Mouse (Mus musculus): ENCODE data around the gene Zbtb17. TPM values are rescaled to one million over a fixed set of nuclear protein-coding genes. Genes with fewer than 3 reads are reported as not detected.

Gene Zbtb17
- total RNA-seq, 2 experiments from 2014 or later: 45.3 to 46.4 TPM

DNA sequence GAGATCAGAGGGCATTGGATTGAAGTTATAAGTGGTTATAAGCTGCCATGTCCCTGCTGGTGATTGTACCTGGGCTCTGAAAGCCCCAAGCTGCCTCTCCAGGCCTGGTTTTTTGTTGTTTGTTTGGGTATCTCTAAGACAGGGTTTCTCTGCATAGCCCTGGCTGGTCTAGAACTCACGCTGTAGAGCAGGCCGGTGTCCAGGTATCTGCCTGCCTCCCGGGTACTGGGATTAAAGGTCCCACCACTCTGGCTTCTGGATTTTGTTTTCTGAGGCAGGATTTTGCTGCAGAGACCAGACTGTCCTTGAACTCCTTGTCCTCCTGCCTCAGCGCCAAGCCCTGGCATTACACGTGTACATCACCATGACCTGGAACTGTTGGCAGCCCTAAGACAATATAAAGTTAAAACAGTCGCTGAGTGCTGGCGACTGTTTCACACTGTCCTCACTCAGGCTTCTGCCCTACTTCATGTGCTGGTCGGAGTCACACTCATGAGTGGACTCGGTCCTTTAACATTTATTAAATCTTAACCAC lies 7.5 kb downstream of the Zbtb17 start:
- no peak for TF ChIP-seq CTCF (IDR thresholded peaks at IDR 0.05)
- Histone ChIP-seq H3K4me3 (no peak overlapping the region), H3K27ac (no peak overlapping the region)
- intact Hi-C loops (cut with DNase I): no loop called here
- DNase-seq (ENCODE audit: extremely low spot score in 1 of 2, low spot score in 2 of 2): no peak

DNA sequence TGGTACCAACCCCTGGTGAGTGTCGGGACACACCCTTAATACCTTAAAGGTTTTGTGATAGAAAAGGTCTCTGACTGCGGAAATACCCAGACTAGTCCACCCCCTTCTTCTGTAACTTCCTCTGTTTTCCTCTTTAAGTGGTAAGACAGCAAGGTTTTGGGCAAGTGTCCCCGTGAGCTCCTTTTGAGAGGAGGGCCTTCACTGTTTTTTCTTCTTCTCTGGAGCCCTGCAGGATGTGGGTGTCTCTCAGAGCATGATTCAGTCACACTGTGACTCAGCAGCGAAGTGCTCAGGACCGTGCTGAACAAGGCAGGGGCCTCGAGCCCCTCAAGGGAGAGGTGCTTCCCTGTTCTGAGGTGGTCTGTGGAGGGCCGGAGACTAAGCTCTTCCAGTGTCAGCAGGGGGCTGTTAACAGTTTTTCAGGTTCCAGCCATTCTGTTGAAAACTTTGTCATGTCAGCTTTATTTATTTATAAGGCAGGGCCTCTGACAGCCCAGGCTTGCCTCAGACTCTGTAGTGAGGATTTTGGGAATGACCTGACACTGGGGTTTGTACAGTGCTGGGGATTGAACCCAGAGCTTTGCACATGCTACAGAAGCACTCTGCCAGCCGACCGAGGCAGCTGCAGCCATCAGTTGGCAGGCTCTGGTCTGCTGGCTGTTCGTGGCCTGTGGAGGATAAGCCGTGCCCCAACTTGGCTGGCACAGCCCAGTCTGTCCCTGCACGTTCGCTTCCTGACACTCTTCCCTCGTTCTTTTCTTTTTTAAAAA lies 10.3 kb downstream of the Zbtb17 start:
- peak; percentile 29 to 51 for DNase-seq (ENCODE audit: extremely low spot score in 1 of 2, low spot score in 2 of 2)
- intact Hi-C loops (cut with DNase I): no loop called here
- TF ChIP-seq CTCF (IDR thresholded peaks at IDR 0.05): no peak
- Histone ChIP-seq H3K4me3 (no peak overlapping the region), H3K27ac (peak overlapping the region; percentile 82)

DNA sequence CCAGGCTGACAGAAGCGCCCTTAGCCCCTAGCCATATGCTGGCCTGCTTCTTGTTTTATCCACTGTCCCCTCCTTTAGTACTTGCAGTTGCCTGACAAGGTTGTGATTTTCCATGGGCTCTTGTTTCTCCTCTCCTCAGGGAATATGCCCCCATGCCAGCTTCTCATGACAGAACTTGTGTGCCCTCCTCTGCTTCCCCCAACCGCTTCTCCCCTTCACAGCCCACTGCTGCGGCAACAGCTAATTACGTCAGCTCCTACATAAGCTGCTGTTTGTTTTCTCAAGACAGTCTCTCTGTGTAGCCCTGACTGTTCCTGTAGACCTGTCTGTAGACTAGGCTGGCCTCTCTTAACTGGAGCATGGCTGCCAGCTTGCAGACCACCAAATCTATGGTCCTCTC lies 11.1 kb downstream of the Zbtb17 start:
- intact Hi-C loops (cut with DNase I): no loop called here
- TF ChIP-seq CTCF (IDR thresholded peaks at IDR 0.05): no peak
- H3K27ac ChIP-seq: peak overlapping the region; percentile 59
- DNase-seq (ENCODE audit: extremely low spot score in 1 of 2, low spot score in 2 of 2): peak in 1 of 2 experiments; percentile 20
- no peak overlapping the region for H3K4me3 ChIP-seq

DNA sequence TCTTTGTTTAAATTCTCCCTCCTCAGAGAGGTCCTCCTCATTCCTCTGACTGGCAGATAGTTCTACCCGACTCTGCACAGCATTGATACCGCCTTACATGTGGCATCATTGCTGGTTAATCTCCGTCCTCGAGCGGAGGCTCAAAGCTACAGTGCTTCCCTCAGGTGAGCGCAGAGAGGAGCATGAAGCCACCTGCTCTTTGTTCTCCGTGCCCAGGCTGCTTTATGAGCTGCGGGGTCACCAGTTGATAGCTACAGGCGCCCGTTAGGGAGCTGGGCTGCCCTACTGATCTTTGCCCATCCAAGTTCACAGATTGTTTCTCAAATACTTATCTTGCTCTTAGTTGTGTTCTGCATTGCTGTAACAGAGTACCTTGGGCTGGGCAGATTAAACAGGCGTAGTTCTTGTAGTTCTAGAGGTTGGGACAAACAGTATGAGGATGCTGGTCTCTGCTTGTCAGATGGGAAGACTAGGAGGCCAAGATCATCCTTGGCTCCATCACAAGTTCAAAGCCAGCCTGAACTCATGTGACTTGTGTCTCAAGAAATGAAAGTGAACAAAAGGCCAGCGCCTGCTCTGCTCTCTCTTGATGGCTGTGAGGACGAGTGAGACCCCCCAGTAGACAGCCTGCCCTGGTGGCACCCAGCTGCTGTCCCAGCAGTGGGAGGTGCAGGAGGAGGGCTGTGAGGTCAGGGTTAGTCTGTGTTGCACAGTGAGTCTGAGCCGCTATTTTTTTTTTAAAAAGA lies 11.9 kb downstream of the Zbtb17 start:
- Histone ChIP-seq H3K4me3 (no peak overlapping the region), H3K27ac (no peak overlapping the region; the same call in 1 of the 2 replicates)
- TF ChIP-seq CTCF (IDR thresholded peaks at IDR 0.05): no peak
- intact Hi-C loops (cut with DNase I): no loop called here
- no peak for DNase-seq (ENCODE audit: extremely low spot score in 1 of 2, low spot score in 2 of 2)

DNA sequence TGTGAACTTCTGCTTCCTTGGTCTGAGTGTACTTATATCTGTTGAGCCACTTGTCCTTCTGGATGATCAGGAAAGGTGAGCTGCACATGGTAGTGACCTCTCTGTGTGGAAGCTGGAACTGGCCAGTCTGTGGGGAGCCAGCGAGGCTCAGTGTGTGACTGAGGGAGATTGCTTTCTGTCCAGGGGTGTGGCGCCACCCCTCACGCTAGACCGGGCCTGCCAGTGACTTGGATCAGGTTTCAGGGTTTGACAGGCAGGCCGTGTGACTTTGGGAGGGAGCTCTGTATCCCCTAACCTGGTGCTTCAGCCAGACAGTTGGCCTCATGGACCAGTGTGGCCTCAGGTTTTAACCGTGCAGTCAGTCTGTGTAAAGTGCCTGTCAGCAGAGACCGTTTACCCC lies 13.8 kb downstream of the Zbtb17 start:
- Histone ChIP-seq H3K4me3 (no peak overlapping the region), H3K27ac (no peak overlapping the region)
- TF ChIP-seq CTCF (IDR thresholded peaks at IDR 0.05): no peak
- no peak for DNase-seq (ENCODE audit: extremely low spot score in 1 of 2, low spot score in 2 of 2)
- intact Hi-C loops (cut with DNase I): no loop called here

DNA sequence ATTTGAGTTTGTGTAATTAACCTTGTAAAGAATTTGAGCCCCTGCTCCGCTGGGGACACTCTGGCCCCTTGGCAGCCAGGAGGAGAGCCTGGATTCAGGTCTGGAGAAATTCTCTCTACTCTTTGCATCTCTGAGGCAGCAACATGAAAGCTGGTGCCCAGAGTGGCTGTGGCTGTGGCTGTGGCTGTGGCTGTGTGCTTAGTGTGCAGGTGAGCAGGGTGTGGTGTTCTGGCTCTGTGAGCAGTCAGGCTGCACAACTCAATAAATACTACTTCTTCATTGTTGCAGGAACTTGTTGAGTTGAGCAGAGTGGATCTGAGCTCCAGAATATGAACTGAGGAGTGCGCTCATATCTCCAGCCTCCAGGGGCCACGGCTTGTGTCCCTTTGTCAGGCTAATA lies 14.4 kb downstream of the Zbtb17 start:
- intact Hi-C loops (cut with DNase I): no loop called here
- Histone ChIP-seq H3K27ac (no peak overlapping the region), H3K4me3 (no peak overlapping the region)
- DNase-seq (ENCODE audit: extremely low spot score in 1 of 2, low spot score in 2 of 2): no peak
- TF ChIP-seq CTCF (IDR thresholded peaks at IDR 0.05): no peak

DNA sequence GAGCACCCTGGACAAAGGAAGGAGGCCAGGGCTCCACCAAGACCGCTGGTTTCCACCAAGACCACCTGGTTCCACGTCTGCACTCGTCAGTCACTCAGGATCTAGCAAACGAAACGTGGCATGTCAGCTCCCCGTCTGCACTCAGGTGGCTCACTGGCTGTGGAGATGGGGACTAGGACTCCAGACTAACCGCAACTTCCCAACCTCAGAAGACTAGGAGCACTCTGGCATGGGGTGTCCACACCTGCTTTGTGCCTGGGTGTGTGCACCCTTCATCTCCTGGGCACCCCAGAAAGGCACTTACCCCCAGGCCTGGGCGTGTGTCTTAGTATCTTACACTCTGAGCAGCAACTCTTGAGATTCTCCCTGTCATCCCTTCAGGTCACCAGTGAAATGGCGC lies 15.3 kb downstream of the Zbtb17 start:
- Histone ChIP-seq H3K27ac (no peak overlapping the region), H3K4me3 (no peak overlapping the region)
- TF ChIP-seq CTCF (IDR thresholded peaks at IDR 0.05): no peak
- intact Hi-C loops (cut with DNase I): no loop called here
- no peak for DNase-seq (ENCODE audit: extremely low spot score in 1 of 2, low spot score in 2 of 2)

DNA sequence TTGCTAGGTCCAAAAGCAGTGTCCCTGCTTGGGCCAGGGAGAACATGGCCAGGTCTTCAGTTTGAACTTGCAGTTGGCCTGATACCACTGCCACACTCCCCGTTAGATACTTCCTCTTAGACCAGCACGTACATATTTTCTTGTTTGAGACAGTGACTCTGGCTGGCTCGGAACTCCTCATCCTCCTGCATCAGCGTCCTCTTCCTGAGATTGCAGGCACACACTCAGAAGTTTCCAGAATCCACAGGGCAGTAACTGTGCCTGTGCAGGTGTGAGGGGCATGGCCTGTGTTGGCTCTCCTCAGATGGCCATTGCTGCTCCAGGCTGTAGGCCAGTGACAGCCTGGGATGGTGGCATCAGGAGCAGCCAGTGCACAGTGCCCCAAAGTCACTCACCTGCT lies 16.0 kb downstream of the Zbtb17 start:
- intact Hi-C loops (cut with DNase I): no loop called here
- DNase-seq (ENCODE audit: extremely low spot score in 1 of 2, low spot score in 2 of 2): no peak
- Histone ChIP-seq H3K4me3 (no peak overlapping the region), H3K27ac (no peak overlapping the region)
- TF ChIP-seq CTCF (IDR thresholded peaks at IDR 0.05): no peak

DNA sequence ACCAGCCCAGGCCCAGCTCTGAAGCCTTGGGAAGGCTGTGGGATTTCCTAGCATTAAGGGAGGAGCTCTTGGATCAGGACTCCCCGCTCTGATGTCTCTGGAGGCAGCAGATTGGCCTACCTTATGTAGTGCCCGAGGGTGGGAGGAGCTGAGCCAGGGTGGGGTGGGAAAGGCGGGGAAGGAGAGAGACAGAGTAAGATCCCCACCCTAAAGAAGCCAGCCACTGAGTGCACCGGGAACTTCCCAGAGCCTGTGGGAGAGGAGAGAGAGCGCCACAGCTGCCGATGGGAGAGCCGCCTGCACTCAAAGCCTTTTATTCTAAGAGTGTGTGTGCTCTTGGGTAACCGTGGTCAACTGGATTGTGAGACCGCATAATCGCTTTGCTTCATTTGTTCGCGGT lies 16.6 kb downstream of the Zbtb17 start:
- no peak overlapping the region for H3K27ac ChIP-seq

DNA sequence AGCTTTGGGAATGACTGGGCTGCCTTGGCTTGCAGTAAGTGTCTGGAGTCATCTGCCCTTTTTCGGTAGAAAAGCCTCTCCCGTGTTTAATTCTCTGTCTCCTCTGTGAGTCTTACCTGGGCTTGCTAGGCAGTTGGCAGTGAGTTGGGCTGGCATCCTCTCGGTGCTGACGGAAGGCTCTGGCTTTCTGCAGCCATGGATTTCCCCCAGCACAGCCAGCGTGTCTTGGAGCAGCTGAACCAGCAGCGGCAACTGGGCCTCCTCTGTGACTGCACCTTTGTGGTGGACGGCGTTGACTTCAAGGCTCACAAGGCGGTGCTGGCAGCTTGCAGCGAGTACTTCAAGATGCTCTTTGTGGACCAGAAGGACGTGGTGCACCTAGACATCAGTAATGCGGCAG lies 17.1 kb downstream of the Zbtb17 start:
- Histone ChIP-seq H3K4me3 (no peak overlapping the region), H3K27ac (no peak overlapping the region)
- intact Hi-C loops (cut with DNase I): no loop called here
- no peak for DNase-seq (ENCODE audit: extremely low spot score in 1 of 2, low spot score in 2 of 2)
- TF ChIP-seq CTCF (IDR thresholded peaks at IDR 0.05): no peak

More for the DNA sequence above, 16.6 kb downstream of the Zbtb17 start:
- intact Hi-C loops (cut with DNase I): no loop called here
- H3K4me3 ChIP-seq: no peak overlapping the region
- peak in 1 of 2 experiments; percentile 14 for DNase-seq (ENCODE audit: extremely low spot score in 1 of 2, low spot score in 2 of 2)
- no peak for TF ChIP-seq CTCF (IDR thresholded peaks at IDR 0.05)

DNA sequence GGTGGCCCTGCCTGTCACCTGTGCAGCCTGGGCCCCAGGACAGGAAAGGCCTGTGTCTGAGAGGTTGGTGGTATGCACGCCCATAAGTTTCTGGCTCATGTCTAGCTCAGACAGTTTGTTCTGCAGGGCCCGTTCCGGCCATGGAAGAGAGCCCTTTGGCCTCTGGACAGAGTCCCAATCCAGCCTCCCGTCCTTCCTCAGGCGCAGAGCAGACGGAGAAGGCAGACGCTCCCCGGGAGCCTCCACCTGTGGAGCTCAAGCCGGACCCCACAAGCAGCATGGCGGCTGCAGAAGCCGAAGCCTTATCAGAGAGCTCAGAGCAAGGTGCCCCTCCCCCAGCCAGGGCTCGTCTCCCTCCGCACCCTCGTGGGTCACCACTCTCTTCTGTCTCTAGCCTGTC lies 19.0 kb downstream of the Zbtb17 start:
- no peak for TF ChIP-seq CTCF (IDR thresholded peaks at IDR 0.05)
- no peak for DNase-seq (ENCODE audit: extremely low spot score in 1 of 2, low spot score in 2 of 2)
- intact Hi-C loops (cut with DNase I): no loop called here
- Histone ChIP-seq H3K4me3 (no peak overlapping the region), H3K27ac (no peak overlapping the region)

DNA sequence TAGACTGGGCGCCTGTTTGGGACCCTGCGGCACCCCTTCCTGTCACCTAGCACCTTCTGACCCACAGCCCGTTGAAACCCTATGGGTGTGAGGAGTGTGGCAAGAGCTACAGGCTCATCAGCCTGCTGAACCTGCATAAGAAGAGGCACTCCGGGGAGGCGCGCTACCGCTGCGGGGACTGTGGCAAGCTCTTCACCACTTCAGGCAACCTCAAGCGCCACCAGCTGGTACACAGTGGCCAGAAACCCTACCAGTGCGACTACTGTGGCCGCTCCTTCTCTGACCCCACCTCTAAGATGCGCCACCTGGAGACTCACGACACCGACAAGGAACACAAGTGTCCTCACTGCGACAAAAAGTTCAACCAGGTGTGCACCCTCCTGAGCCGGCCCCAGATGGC lies 20.3 kb downstream of the Zbtb17 start:
- Histone ChIP-seq H3K27ac (no peak overlapping the region), H3K4me3 (no peak overlapping the region)
- no peak for TF ChIP-seq CTCF (IDR thresholded peaks at IDR 0.05)
- intact Hi-C loops (cut with DNase I): no loop called here
- no peak for DNase-seq (ENCODE audit: extremely low spot score in 1 of 2, low spot score in 2 of 2)
